Mouse (Mus musculus) liver, postnatal 0 days (tissue): ENCODE measurements around the gene Umodl1.

Source experiments
- CTCF ChIP-seq: sonication (generic); IDR thresholded peaks from 2 replicates; pipeline ENCODE4 v1.5.1; 2016; ENCODE audit warnings: antibody characterized with exemption, low read depth
- EP300 ChIP-seq: IDR thresholded peaks from 2 replicates; pipeline ENCODE4 v1.6.1; 2016; ENCODE audit warnings: antibody characterized with exemption, low read depth, mild to moderate bottlenecking

GRCm38 (mm10) chr17:31060196-31060587 is 105.8 kb downstream of the Umodl1 start:
- TF ChIP-seq CTCF (no peak), EP300 (no peak)
